23 mouse cellular contexts compared by ENCODE assay signal in genomic region chr1:91006037-91006436, GRCm38 (mm10). TPM values are rescaled to one million over a fixed set of nuclear protein-coding genes. Genes with fewer than 3 reads are reported as not detected.
A peak's percentile ranks its signal among the peaks of the same experiment; 100 is the strongest.
DNase-seq lines count a peak whose midpoint lies in the region; ATAC-seq and TF ChIP-seq lines count a peak whose summit lies in the region.
"Had no signal": no experiment of that assay in that cellular context is flagged by ENCODE, and none has a peak within 500 bp of the region (broad histone marks: within the 10 kb centered on the region; RNA-seq: fewer than 3 reads in every experiment).

No protein-coding gene starts in this region.

- TF ChIP-seq EP300 in liver, embryonic 14.5 days (IDR thresholded peaks at IDR 0.05; ENCODE audit: low read depth) = no peak

- no peak overlapping the region for H3K9ac ChIP-seq in heart, embryonic 15.5 days
- H3K9ac ChIP-seq in liver, embryonic 14.5 days (replicated peaks) = no peak overlapping the region
- H3K9ac ChIP-seq: embryonic facial prominence, embryonic 12.5 days; forebrain, embryonic 15.5 days; hindbrain, embryonic 15.5 days had no signal

- peaks cover 81% of the 10 kb centered on the region for H3K4me1 ChIP-seq in heart, embryonic 15.5 days (replicated peaks)
- H3K4me1 ChIP-seq in heart, embryonic 10.5 days = peaks cover 76% of the 10 kb centered on the region
- 0 out of 4 replicates have a peak, but pooled peaks cover 0 to 3% of the 10 kb centered on the region in 2 experiments for H3K4me1 ChIP-seq in liver, embryonic 14.5 days (replicated peaks; ENCODE audit: control insufficient read depth in 2 of 2, insufficient read depth in 2 of 2, low read length in 1 of 2)
- H3K4me1 ChIP-seq: embryonic facial prominence, embryonic 12.5 days; forebrain, embryonic 15.5 days had no signal

- H3K9me3 ChIP-seq in heart, embryonic 15.5 days (replicated peaks) = no peaks in the 10 kb centered on the region
- H3K9me3 ChIP-seq in heart, embryonic 10.5 days = no peaks in the 10 kb centered on the region
- no peaks in the 10 kb centered on the region for H3K9me3 ChIP-seq in liver, embryonic 14.5 days (ENCODE audit: control insufficient read depth, low read length)
- H3K9me3 ChIP-seq: embryonic facial prominence, embryonic 12.5 days; forebrain, embryonic 15.5 days; hindbrain, embryonic 15.5 days had no signal

- H3K4me2 ChIP-seq in heart, embryonic 15.5 days = no peak overlapping the region
- H3K4me2 ChIP-seq in liver, embryonic 14.5 days (ENCODE audit: low read depth) = peak overlapping the region; percentile 1; the same call in 1 of the 2 replicates
- H3K4me2 ChIP-seq: embryonic facial prominence, embryonic 12.5 days; forebrain, embryonic 15.5 days; hindbrain, embryonic 15.5 days had no signal

- no peaks in the 10 kb centered on the region for H3K36me3 ChIP-seq in heart, embryonic 15.5 days
- H3K36me3 ChIP-seq in heart, embryonic 10.5 days = peaks cover 4% of the 10 kb centered on the region; the same call in 1 of the 2 replicates
- H3K36me3 ChIP-seq in liver, embryonic 14.5 days (replicated peaks; ENCODE audit: control insufficient read depth, insufficient read depth, low read depth) = no peaks in the 10 kb centered on the region
- H3K36me3 ChIP-seq: embryonic facial prominence, embryonic 12.5 days; forebrain, embryonic 15.5 days; hindbrain, embryonic 15.5 days had no signal

- no peak overlapping the region for H3K4me3 ChIP-seq in heart, embryonic 15.5 days
- H3K4me3 ChIP-seq in heart, embryonic 10.5 days = no peak overlapping the region
- H3K4me3 ChIP-seq in liver, embryonic 14.5 days (ENCODE audit: insufficient read depth in 1 of 2, low read depth in 2 of 2, low read length in 2 of 2) = no peak overlapping the region
- H3K4me3 ChIP-seq: embryonic facial prominence, embryonic 12.5 days; forebrain, embryonic 15.5 days; hindbrain, embryonic 15.5 days had no signal

- no peak for TF ChIP-seq CTCF in liver, embryonic 14.5 days (IDR thresholded peaks at IDR 0.05; ENCODE audit: low read depth)

- H3K27ac ChIP-seq in heart, embryonic 15.5 days = peak overlapping the region; percentile 50; the same call in 1 of the 2 replicates
- H3K27ac ChIP-seq in heart, embryonic 10.5 days = no peak overlapping the region
- H3K27ac ChIP-seq in liver, embryonic 14.5 days = no peak overlapping the region
- H3K27ac ChIP-seq: embryonic facial prominence, embryonic 12.5 days; forebrain, embryonic 15.5 days; hindbrain, embryonic 15.5 days had no signal

- WGBS in heart, embryonic 15.5 days = 71% methylated on average over 5 of the region's 5 CpGs
- WGBS in heart, embryonic 10.5 days = 82% methylated on average over 5 of the region's 5 CpGs
- 47% methylated on average over 5 of the region's 5 CpGs for WGBS in liver, embryonic 14.5 days (ENCODE audit: insufficient replicate concordance)

- ATAC-seq in heart, embryonic 15.5 days (replicated peaks; ENCODE audit: insufficient number of reproducible peaks, insufficient read depth, low FRiP score, low read depth) = no peak
- ATAC-seq in liver, embryonic 14.5 days (ENCODE audit: insufficient read depth) = no peak
- ATAC-seq: activated CD4-positive, CD25-positive, alpha-beta regulatory T cell, adult 4 months; forebrain, embryonic 15.5 days; intestine, embryonic 16.5 days had no signal

- H3K27me3 ChIP-seq in heart, embryonic 15.5 days = no peaks in the 10 kb centered on the region
- no peaks in the 10 kb centered on the region for H3K27me3 ChIP-seq in heart, embryonic 10.5 days (ENCODE audit: insufficient read depth, poor library complexity, severe bottlenecking)
- H3K27me3 ChIP-seq in liver, embryonic 14.5 days (ENCODE audit: control insufficient read depth, insufficient read depth, low read length) = no peaks in the 10 kb centered on the region
- H3K27me3 ChIP-seq: embryonic facial prominence, embryonic 12.5 days; forebrain, embryonic 15.5 days; hindbrain, embryonic 15.5 days had no signal

- DNase-seq in heart, adult 11 months = peak; percentile 70
- DNase-seq in heart, adult 9 months (ENCODE audit: low spot score in 2 of 2) = no peak
- DNase-seq in heart, embryonic 10.5 days (ENCODE audit: low spot score) = no peak
- no peak for DNase-seq in liver, embryonic 14.5 days (ENCODE audit: low read depth in 3 of 3, low spot score in 3 of 3)
- no peak for DNase-seq in liver
- no peak for DNase-seq in left cerebral cortex, adult 11 months (ENCODE audit: low spot score)
- DNase-seq: adrenal gland, postnatal 14 days; cerebellum, adult 11-12 months; cerebellum, adult 9-10 months; cerebellum, postnatal 25 days; gastrocnemius, postnatal 14 days; heart, postnatal 14 days had no signal

RNA-seq across cellular contexts. Expression of gene Lrrfip1, which starts 7.5 kb away (rescaled TPM):
- polyA plus RNA-seq in heart, embryonic 15.5 days (2015; fragmentation: Nextera tagmentation; extraction: Ambion mirVana) = 136 and 149 TPM in 2 replicates
- 91.6 and 129 TPM in 2 replicates for polyA plus RNA-seq in heart, embryonic 10.5 days (2016; fragmentation: Nextera tagmentation; extraction: Ambion mirVana)
- 4.6 and 9.4 TPM in 2 replicates for polyA plus RNA-seq in liver, embryonic 14.5 days (2012; rRNA removed)
- polyA plus RNA-seq in liver, embryonic 14.5 days (2014; fragmentation: Nextera tagmentation; extraction: Ambion mirVana) = 10.0 and 12.5 TPM in 2 replicates

RNA-seq across cellular contexts. Expression of gene Rab17, which starts 36.6 kb away (rescaled TPM):
- polyA plus RNA-seq in heart, embryonic 15.5 days (2015; fragmentation: Nextera tagmentation; extraction: Ambion mirVana) = 2.9 and 3.0 TPM in 2 replicates
- 0.71 and 0.94 TPM in 2 replicates for polyA plus RNA-seq in heart, embryonic 10.5 days (2016; fragmentation: Nextera tagmentation; extraction: Ambion mirVana)
- polyA plus RNA-seq in liver, embryonic 14.5 days (2012; rRNA removed) = 1.4 and 1.8 TPM in 2 replicates
- 3.9 and 4.2 TPM in 2 replicates for polyA plus RNA-seq in liver, embryonic 14.5 days (2014; fragmentation: Nextera tagmentation; extraction: Ambion mirVana)
- polyA plus RNA-seq: activated CD4-positive, CD25-positive, alpha-beta regulatory T cell, adult 4 months; forebrain, embryonic 11.5 days; hindbrain, embryonic 11.5 days had no signal

RNA-seq across cellular contexts. Expression of gene Prlh, which starts 53.1 kb away (rescaled TPM):
- polyA plus RNA-seq in heart, embryonic 15.5 days (2015; fragmentation: Nextera tagmentation; extraction: Ambion mirVana) = not detected in 2 replicates
- polyA plus RNA-seq in heart, embryonic 10.5 days (2016; fragmentation: Nextera tagmentation; extraction: Ambion mirVana) = not detected in 2 replicates
- polyA plus RNA-seq in liver, embryonic 14.5 days (2012; rRNA removed) = not detected in 2 replicates
- polyA plus RNA-seq in liver, embryonic 14.5 days (2014; fragmentation: Nextera tagmentation; extraction: Ambion mirVana) = not detected in 2 replicates
- polyA plus RNA-seq: activated CD4-positive, CD25-positive, alpha-beta regulatory T cell, adult 4 months; C2C12; cortical plate, adult 2 months; embryonic facial prominence, embryonic 12.5 days; forebrain, embryonic 11.5 days; forebrain, embryonic 15.5 days; gonadal fat pad, adult 2 months; hindbrain, embryonic 11.5 days; hindbrain, embryonic 15.5 days; intestine, embryonic 16.5 days had no signal
